Comparison of ENCODE assay signal across 8 mouse cellular contexts in the genomic region with DNA sequence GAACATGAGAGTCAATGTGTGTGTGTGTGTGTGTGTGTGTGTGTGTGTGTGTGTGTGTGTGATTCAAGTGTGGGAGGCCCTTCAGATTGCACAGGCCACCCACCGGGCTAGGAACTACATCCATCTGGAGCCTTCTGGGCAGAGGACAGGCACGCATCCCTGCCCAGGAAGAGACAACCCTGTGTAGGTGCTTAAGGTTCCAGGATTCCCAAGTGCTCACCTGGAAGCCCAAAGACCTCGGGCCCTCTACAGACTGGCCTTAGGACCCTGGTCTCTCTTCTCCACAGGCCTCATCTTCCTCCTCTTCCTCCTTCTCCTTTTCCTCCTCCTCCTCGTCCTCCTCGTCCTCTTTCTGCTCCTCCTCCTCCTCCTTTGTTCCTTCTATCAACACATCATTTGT. TPM values are rescaled to one million over a fixed set of nuclear protein-coding genes. Genes with fewer than 3 reads are reported as not detected.
DNase-seq lines count a peak whose midpoint lies in the region; ATAC-seq lines count a peak whose summit lies in the region.
"Had no signal": no experiment of that assay in that cellular context is flagged by ENCODE, and none has a peak within 500 bp of the region (broad histone marks: within the 10 kb centered on the region; RNA-seq: fewer than 3 reads in every experiment).

No protein-coding gene starts in this region.

- no peak for ATAC-seq in megakaryocyte-erythroid progenitor cell, adult 5-6 weeks (replicated peaks; ENCODE audit: low FRiP score, low TSS enrichment, poor library complexity, severe bottlenecking)
- ATAC-seq: intestine, embryonic 16.5 days had no signal

- peak; percentile 1 to 10 for DNase-seq in heart, adult 18-20 months
- no peak for DNase-seq in heart, adult 11 months
- DNase-seq in spleen, postnatal 4 days (ENCODE audit: low spot score in 2 of 2), result peak; percentile 15 to 63
- DNase-seq in spleen, postnatal 14 days (ENCODE audit: low spot score in 2 of 2), result no peak
- peak; percentile 16 to 17 for DNase-seq in cerebellum, postnatal 36 days
- peak; percentile 11 for DNase-seq in testis, postnatal 14 days (ENCODE audit: low spot score)

RNA-seq across cellular contexts. Expression of a gene that starts 53.8 kb away (rescaled TPM):
- 1 to 10 TPM; 8.7 to 9.5 TPM for total RNA-seq in heart, adult 18-20 months (2021)
- 284 and 385 TPM in 2 replicates for total RNA-seq in megakaryocyte-erythroid progenitor cell, adult 5-6 weeks (2014; fragmentation: Nextera tagmentation)
- 203 and 340 TPM in 2 replicates for total RNA-seq in megakaryocyte-erythroid progenitor cell, adult 5-6 weeks (2017)

Comparison
In these comparisons a context has a peak if more than half of its experiments do, and no peak if none do; other contexts are left out.
1. DNase-seq: peak in heart, adult 18-20 months (2 of 2), spleen, postnatal 4 days (2 of 2), cerebellum, postnatal 36 days (2 of 2) and testis, postnatal 14 days (single experiment); none in heart, adult 11 months (single experiment) and spleen, postnatal 14 days (0 of 2).
2. RNA of a gene that starts 53.8 kb away (total RNA-seq): 203 to 385 TPM in megakaryocyte-erythroid progenitor cell, adult 5-6 weeks; 8.7 to 9.5 TPM in heart, adult 18-20 months; every median in the first group is over 10 times any median in the second.